Mouse (Mus musculus): Measurements from ENCODE around the gene Tac2. TPM values are rescaled to one million over a fixed set of nuclear protein-coding genes. Genes with fewer than 3 reads are reported as not detected.
A peak's percentile ranks its signal among the peaks of the same experiment; 100 is the strongest.

Tac2 gene
- polyA plus RNA-seq, 1 experiment from 2014 or later = not detected

GRCm38 (mm10) chr10:127698966-127699365 is 25.3 kb upstream of the Tac2 start:
- H3K27ac ChIP-seq = no peak overlapping the region
- 89% methylated on average over 7 of the region's 7 CpGs for WGBS
- H3K9me3 ChIP-seq = no peaks in the 10 kb centered on the region
- no peak overlapping the region for H3K9ac ChIP-seq (replicated peaks)
- no peak for ATAC-seq
- H3K4me2 ChIP-seq (replicated peaks) = no peak overlapping the region
- H3K4me3 ChIP-seq (replicated peaks) = no peak overlapping the region
- H3K27me3 ChIP-seq = no peaks in the 10 kb centered on the region
- H3K36me3 ChIP-seq = peaks cover 31% of the 10 kb centered on the region
- H3K4me1 ChIP-seq (replicated peaks) = no peaks in the 10 kb centered on the region

GRCm38 (mm10) chr10:127703299-127703698 is 21.0 kb upstream of the Tac2 start:
- Histone ChIP-seq H3K4me2 (replicated peaks) (no peak overlapping the region), H3K27ac (no peak overlapping the region), H3K9ac (replicated peaks) (no peak overlapping the region), H3K9me3 (no peaks in the 10 kb centered on the region), H3K36me3 (peaks cover 9% of the 10 kb centered on the region), H3K27me3 (no peaks in the 10 kb centered on the region), H3K4me1 (replicated peaks) (no peaks in the 10 kb centered on the region), H3K4me3 (replicated peaks) (no peak overlapping the region)
- ATAC-seq = no peak
- 53% methylated on average over 4 of the region's 4 CpGs for WGBS

- Histone ChIP-seq H3K27ac (no peak overlapping the region), H3K4me2 (replicated peaks) (no peak overlapping the region), H3K36me3 (peaks cover 3% of the 10 kb centered on the region), H3K9ac (replicated peaks) (no peak overlapping the region), H3K4me1 (replicated peaks) (no peaks in the 10 kb centered on the region), H3K27me3 (no peaks in the 10 kb centered on the region), H3K9me3 (no peaks in the 10 kb centered on the region), H3K4me3 (replicated peaks) (no peak overlapping the region)
- ATAC-seq = no peak
- 72% methylated on average over 2 of the region's 2 CpGs for WGBS
Observed at GRCm38 (mm10) chr10:127704293-127704692, 20.0 kb upstream of the Tac2 start.

- no peaks in the 10 kb centered on the region for H3K4me1 ChIP-seq (replicated peaks)
- H3K27ac ChIP-seq = no peak within 1 kb of the TSS
- no peaks in the 10 kb centered on the region; the same call in 1 of the 2 replicates for H3K36me3 ChIP-seq
- ATAC-seq = no peak
- WGBS = 67% methylated on average over 2 of the region's 2 CpGs
- no peak within 1 kb of the TSS for H3K4me3 ChIP-seq (replicated peaks)
- no peaks in the 10 kb centered on the region for H3K9me3 ChIP-seq
- H3K9ac ChIP-seq (replicated peaks) = no peak within 1 kb of the TSS
- H3K4me2 ChIP-seq (replicated peaks) = no peak within 1 kb of the TSS
- H3K27me3 ChIP-seq = no peaks in the 10 kb centered on the region
Observed at GRCm38 (mm10) chr10:127704766-127705220, 19.5 kb upstream of the Tac2 start, which contains the start of gene Myo1a. Gene Myo1a, plus strand, starts transcription at chr10:127705170.

- Histone ChIP-seq H3K27me3 (no peaks in the 10 kb centered on the region), H3K4me1 (replicated peaks) (no peaks in the 10 kb centered on the region), H3K4me3 (replicated peaks) (no peak overlapping the region), H3K9me3 (no peaks in the 10 kb centered on the region), H3K9ac (replicated peaks) (no peak overlapping the region), H3K27ac (no peak overlapping the region), H3K4me2 (replicated peaks) (no peak overlapping the region), H3K36me3 (no peaks in the 10 kb centered on the region)
- WGBS = 88% methylated on average over 4 of the region's 4 CpGs
- ATAC-seq = no peak
Observed at GRCm38 (mm10) chr10:127705783-127706182, 18.5 kb upstream of the Tac2 start.

GRCm38 (mm10) chr10:127707721-127708120 is 16.6 kb upstream of the Tac2 start:
- no peak overlapping the region for H3K9ac ChIP-seq (replicated peaks)
- ATAC-seq = no peak
- H3K4me2 ChIP-seq (replicated peaks) = no peak overlapping the region
- no peak overlapping the region for H3K27ac ChIP-seq
- no peak overlapping the region for H3K4me3 ChIP-seq (replicated peaks)
- H3K4me1 ChIP-seq (replicated peaks) = no peaks in the 10 kb centered on the region
- 91% methylated on average over 7 of the region's 7 CpGs for WGBS
- no peaks in the 10 kb centered on the region for H3K36me3 ChIP-seq
- H3K27me3 ChIP-seq = no peaks in the 10 kb centered on the region
- H3K9me3 ChIP-seq = no peaks in the 10 kb centered on the region

GRCm38 (mm10) chr10:127708850-127709370 is 15.4 kb upstream of the Tac2 start:
- Histone ChIP-seq H3K36me3 (no peaks in the 10 kb centered on the region), H3K4me2 (replicated peaks) (no peak overlapping the region), H3K4me1 (replicated peaks) (no peaks in the 10 kb centered on the region), H3K9me3 (no peaks in the 10 kb centered on the region), H3K27ac (no peak overlapping the region), H3K9ac (replicated peaks) (no peak overlapping the region), H3K27me3 (no peaks in the 10 kb centered on the region), H3K4me3 (replicated peaks) (no peak overlapping the region)
- ATAC-seq = no peak
- WGBS = 79% methylated on average over 3 of the region's 3 CpGs

GRCm38 (mm10) chr10:127710331-127710730 is 13.9 kb upstream of the Tac2 start:
- no peak overlapping the region for H3K4me2 ChIP-seq (replicated peaks)
- 88% methylated on average over 13 of the region's 13 CpGs for WGBS
- H3K27me3 ChIP-seq = no peaks in the 10 kb centered on the region
- no peak overlapping the region for H3K9ac ChIP-seq (replicated peaks)
- no peak overlapping the region for H3K4me3 ChIP-seq (replicated peaks)
- no peaks in the 10 kb centered on the region for H3K9me3 ChIP-seq
- ATAC-seq = no peak
- no peak overlapping the region for H3K27ac ChIP-seq
- no peaks in the 10 kb centered on the region for H3K36me3 ChIP-seq
- H3K4me1 ChIP-seq (replicated peaks) = no peaks in the 10 kb centered on the region

GRCm38 (mm10) chr10:127712736-127713135 is 11.5 kb upstream of the Tac2 start:
- no peaks in the 10 kb centered on the region for H3K4me1 ChIP-seq (replicated peaks)
- H3K27ac ChIP-seq = no peak overlapping the region
- H3K4me3 ChIP-seq (replicated peaks) = no peak overlapping the region
- no peaks in the 10 kb centered on the region for H3K27me3 ChIP-seq
- 80% methylated on average over 6 of the region's 6 CpGs for WGBS
- no peaks in the 10 kb centered on the region for H3K9me3 ChIP-seq
- no peaks in the 10 kb centered on the region for H3K36me3 ChIP-seq
- no peak overlapping the region for H3K9ac ChIP-seq (replicated peaks)
- no peak overlapping the region for H3K4me2 ChIP-seq (replicated peaks)
- no peak for ATAC-seq

GRCm38 (mm10) chr10:127721671-127722418 is 2.4 kb upstream of the Tac2 start:
- 8% methylated on average over 20 of the region's 20 CpGs for WGBS
- H3K9ac ChIP-seq (replicated peaks) = peak overlapping the region; percentile 46; the same call in 1 of the 2 replicates
- peak overlapping the region; percentile 42 for H3K4me2 ChIP-seq (replicated peaks)
- no peaks in the 10 kb centered on the region for H3K9me3 ChIP-seq
- peak overlapping the region; percentile 69 for H3K27ac ChIP-seq
- ATAC-seq = peak; percentile 82
- peak overlapping the region; percentile 12 for H3K4me3 ChIP-seq (replicated peaks)
- peaks cover 35% of the 10 kb centered on the region for H3K4me1 ChIP-seq (replicated peaks)
- peaks cover 10% of the 10 kb centered on the region for H3K27me3 ChIP-seq
- no peaks in the 10 kb centered on the region for H3K36me3 ChIP-seq

GRCm38 (mm10) chr10:127725136-127725535 is 858 bp downstream of the Tac2 start:
- Histone ChIP-seq H3K9me3 (no peaks in the 10 kb centered on the region), H3K27me3 (peaks cover 32% of the 10 kb centered on the region), H3K4me1 (replicated peaks) (peaks cover 33% of the 10 kb centered on the region), H3K36me3 (no peaks in the 10 kb centered on the region), H3K4me3 (replicated peaks) (no peak overlapping the region), H3K27ac (no peak overlapping the region), H3K4me2 (replicated peaks) (no peak overlapping the region), H3K9ac (replicated peaks) (no peak overlapping the region)
- 82% methylated on average over 4 of the region's 4 CpGs for whole genome bisulfite sequencing
- no peak for ATAC-seq

GRCm38 (mm10) chr10:127728437-127728836 is 4.2 kb downstream of the Tac2 start:
- Histone ChIP-seq H3K4me2 (replicated peaks) (no peak overlapping the region), H3K36me3 (no peaks in the 10 kb centered on the region), H3K27me3 (peaks cover 44% of the 10 kb centered on the region), H3K4me1 (replicated peaks) (peaks cover 14% of the 10 kb centered on the region), H3K27ac (no peak overlapping the region), H3K4me3 (replicated peaks) (no peak overlapping the region), H3K9me3 (no peaks in the 10 kb centered on the region), H3K9ac (replicated peaks) (no peak overlapping the region)
- no peak for ATAC-seq
- WGBS = 83% methylated on average over 8 of the region's 8 CpGs

Data from midbrain, embryonic 13.5 days (tissue).